Mouse (Mus musculus): ENCODE results near the gene Ak5.
"Not testable (repeated sequence)": the region's sequence is repeated elsewhere in the genome, so short reads cannot be mapped to it uniquely, and the experiment has no call there.

The Ak5 gene

DNA sequence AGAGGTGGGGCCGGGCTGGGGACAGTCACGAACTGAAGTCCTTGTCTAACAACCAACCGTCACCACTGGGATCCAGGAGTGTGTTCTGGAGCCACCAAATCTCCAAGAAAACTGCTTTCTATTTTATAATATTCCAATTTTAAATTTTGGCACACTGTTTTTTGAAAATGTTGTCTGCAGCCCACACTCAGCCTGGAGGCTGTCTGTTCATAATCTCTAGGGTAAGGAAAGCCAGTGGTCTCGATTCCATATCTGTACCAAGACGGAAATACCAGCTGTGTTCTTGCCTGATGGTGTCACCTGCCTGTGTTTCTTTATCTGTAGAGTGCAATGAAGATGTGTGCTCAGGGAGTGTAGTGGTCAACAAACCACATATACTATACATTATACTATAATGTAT, 23.6 kb downstream of the Ak5 start:
- in situ Hi-C loops (cut with MboI; ENCODE audit: unreplicated experiment in 2 of 2), result no loop called here

DNA sequence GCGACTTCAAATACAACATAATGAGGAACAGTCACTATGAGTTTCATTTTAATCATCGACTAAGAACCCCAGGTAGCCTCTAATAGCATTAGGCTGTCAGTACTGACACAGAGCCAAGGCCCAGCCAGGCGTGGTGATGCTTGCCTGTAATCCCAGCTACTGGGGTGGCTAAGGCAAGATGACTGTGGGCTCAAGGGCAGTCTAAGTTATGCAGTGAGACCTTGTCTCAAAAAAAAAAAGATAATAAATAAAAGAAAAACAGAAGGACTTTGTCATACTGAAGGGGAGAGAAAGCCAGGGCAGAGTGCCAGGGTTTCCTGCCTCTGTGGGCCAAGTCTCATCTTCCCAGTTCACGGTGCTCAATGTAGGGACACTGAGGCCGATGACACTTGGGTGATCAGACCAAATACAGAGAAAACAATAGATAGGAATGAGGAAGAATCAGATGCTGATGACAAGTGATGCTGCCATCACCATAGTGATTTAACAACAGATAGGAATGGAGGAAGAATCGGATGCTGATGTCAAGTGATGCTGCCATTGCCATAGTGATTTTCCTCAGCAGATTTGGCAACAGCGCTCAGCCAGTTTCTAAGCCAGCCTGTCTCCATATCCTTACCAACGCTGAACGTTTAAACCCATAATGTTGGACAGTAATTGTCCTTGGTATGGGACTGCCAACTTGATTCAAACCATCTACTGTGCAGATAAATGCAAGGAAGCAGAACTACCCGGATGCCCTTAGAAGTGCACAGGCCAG, 42.9 kb downstream of the Ak5 start:
- in situ Hi-C loops (cut with MboI; ENCODE audit: unreplicated experiment in 2 of 2), result no loop called here

GRCm38 (mm10) chr3:152620534-152620933, 47.6 kb downstream of the Ak5 start:
- in situ Hi-C loops (cut with MboI; ENCODE audit: unreplicated experiment in 2 of 2), result no loop called here

- in situ Hi-C loops (cut with MboI; ENCODE audit: unreplicated experiment in 2 of 2), result no loop called here
These were observed 48.1 kb downstream of the Ak5 start for GRCm38 (mm10) chr3:152620058-152620457.

GRCm38 (mm10) chr3:152609076-152609475, 59.1 kb downstream of the Ak5 start:
- in situ Hi-C loops (cut with MboI; ENCODE audit: unreplicated experiment in 2 of 2), result no loop called here

- in situ Hi-C loops (cut with MboI; ENCODE audit: unreplicated experiment in 2 of 2), result no loop called here
These were observed 62.3 kb downstream of the Ak5 start for GRCm38 (mm10) chr3:152605849-152606248.

- in situ Hi-C loops (cut with MboI; ENCODE audit: unreplicated experiment in 2 of 2), result no loop called here
These were observed 68.5 kb downstream of the Ak5 start for GRCm38 (mm10) chr3:152599679-152600078.

GRCm38 (mm10) chr3:152596406-152597050, 71.6 kb downstream of the Ak5 start:
- in situ Hi-C loops (cut with MboI; ENCODE audit: unreplicated experiment in 2 of 2), result no loop called here

DNA sequence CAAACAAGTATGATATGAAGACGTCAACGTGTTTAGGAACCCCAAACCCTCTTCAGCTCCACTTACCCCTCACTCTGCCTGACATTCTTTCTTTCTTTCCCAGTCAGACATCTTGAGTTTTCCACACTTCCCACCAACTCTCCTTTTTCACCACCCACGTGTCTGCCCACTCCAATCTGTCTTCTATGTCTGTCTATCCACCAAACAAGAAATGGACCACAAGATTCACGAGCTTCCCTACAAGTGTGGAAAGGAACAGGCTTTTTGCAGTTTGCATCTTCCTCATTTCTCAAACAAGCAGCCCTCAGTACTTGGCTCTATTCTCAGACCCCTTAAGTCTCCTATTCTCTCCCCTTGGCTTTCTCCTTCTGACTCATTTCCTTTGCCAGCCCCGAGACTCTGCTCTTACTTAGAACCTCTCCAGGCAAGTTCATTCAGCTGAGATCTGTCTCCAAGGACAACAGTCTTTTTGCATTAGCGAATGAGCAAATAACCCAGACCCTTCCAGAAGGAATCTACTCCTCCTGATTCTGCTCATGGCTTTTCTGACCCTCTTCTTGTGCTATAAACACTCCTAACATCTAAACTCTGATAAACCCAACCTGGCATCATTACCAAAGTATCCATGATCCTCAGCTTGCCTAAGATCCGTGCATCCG, 75.3 kb downstream of the Ak5 start:
- in situ Hi-C loops (cut with MboI; ENCODE audit: unreplicated experiment in 2 of 2), result no loop called here

GRCm38 (mm10) chr3:152590491-152590890, 77.7 kb downstream of the Ak5 start:
- in situ Hi-C loops (cut with MboI; ENCODE audit: unreplicated experiment in 2 of 2), result no loop called here

GRCm38 (mm10) chr3:152589101-152589500, 79.1 kb downstream of the Ak5 start:
- in situ Hi-C loops (cut with MboI; ENCODE audit: unreplicated experiment in 2 of 2), result not testable (repeated sequence)

DNA sequence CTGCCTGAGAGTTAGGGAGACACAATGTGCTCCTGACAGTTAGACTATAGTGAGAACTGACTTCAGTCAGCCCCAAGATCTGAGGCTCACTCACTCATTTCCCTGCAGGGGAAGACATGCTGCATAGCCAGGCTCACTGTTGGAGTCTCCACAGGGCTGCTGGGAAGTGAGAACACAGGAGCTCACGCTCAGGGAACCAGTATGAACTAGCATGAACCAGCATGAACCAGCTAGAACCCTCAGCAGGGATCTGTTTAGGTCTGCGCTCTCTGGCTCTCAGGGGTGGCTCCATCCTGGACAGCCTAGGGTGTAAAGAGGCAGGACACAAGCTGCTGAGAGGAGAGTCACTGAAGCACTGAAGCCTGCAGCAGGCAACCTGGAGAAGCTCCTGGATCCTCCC, 81.2 kb downstream of the Ak5 start:
- in situ Hi-C loops (cut with MboI; ENCODE audit: unreplicated experiment in 2 of 2), result no loop called here

GRCm38 (mm10) chr3:152586191-152586590, 82.0 kb downstream of the Ak5 start:
- in situ Hi-C loops (cut with MboI; ENCODE audit: unreplicated experiment in 2 of 2), result no loop called here

DNA sequence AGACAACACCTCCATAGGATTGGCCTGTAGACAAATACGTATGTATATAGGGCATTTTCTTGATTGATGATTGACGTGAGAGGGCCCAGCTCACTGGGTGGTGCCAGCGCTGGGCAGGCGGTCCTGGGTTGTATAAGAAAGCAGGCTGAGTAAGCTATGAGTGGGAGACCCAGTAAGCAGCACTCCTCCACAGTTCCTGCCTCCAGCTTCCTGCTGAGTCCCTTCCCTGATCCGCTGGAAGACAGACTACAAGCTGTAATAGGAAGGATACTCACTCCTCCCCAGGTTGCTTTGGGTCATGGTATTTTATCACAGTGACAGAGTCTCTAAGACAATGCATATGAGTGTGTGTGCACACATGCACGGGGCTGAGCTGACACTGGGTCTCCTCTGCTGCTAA, 82.6 kb downstream of the Ak5 start:
- in situ Hi-C loops (cut with MboI; ENCODE audit: unreplicated experiment in 2 of 2), result no loop called here

- in situ Hi-C loops (cut with MboI; ENCODE audit: unreplicated experiment in 2 of 2), result no loop called here
These were observed 85.1 kb downstream of the Ak5 start for GRCm38 (mm10) chr3:152583033-152583432.

DNA sequence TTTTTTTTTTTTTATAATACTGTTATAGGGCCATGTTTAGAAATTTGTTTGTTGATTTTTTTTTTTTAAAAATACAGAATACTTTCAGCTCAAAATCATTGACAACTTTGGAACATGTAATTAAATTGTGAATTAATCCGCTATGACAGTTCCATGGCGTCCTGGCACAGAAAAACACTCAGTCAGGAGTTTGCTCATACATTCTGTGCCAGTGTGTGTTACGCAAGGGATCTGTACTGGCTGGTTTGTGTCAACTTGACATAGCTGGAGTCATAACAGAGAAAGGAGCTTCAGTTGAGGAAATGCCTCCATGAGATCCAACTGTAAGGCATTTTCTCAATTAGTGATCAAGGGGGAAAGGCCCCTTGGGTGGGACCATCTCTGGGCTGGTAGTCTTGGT, 86.3 kb downstream of the Ak5 start:
- in situ Hi-C loops (cut with MboI; ENCODE audit: unreplicated experiment in 2 of 2), result not testable (repeated sequence)

- in situ Hi-C loops (cut with MboI; ENCODE audit: unreplicated experiment in 2 of 2), result no loop called here
These were observed 88.1 kb downstream of the Ak5 start for GRCm38 (mm10) chr3:152579984-152580591.

GRCm38 (mm10) chr3:152578282-152579228, 89.6 kb downstream of the Ak5 start:
- in situ Hi-C loops (cut with MboI; ENCODE audit: unreplicated experiment in 2 of 2), result no loop called here

DNA sequence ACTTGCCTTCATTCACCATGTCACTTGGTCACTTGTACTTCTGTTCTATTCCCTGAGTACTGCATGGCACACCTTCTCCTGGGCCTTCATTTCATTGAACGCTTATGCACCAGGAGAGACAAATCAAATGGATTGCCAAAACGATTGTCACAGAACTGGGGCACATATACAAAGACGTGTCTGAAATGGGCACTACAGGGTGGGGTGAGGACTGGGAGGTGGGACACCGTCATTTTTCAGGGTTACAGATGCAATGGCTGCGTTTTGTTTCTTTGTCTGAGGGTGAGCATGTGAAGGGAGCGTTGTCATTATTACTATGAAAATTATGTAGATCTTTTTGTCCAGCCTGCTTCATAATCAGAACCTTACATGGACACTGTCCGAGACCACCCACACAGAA, 90.4 kb downstream of the Ak5 start:
- in situ Hi-C loops (cut with MboI; ENCODE audit: unreplicated experiment in 2 of 2), result no loop called here

GRCm38 (mm10) chr3:152577273-152577672, 90.9 kb downstream of the Ak5 start:
- in situ Hi-C loops (cut with MboI; ENCODE audit: unreplicated experiment in 2 of 2), result no loop called here

Data from v-Abl transformed pro-B cells (cell line).